8 mouse cellular contexts compared by ENCODE assay signal in the genomic region with DNA sequence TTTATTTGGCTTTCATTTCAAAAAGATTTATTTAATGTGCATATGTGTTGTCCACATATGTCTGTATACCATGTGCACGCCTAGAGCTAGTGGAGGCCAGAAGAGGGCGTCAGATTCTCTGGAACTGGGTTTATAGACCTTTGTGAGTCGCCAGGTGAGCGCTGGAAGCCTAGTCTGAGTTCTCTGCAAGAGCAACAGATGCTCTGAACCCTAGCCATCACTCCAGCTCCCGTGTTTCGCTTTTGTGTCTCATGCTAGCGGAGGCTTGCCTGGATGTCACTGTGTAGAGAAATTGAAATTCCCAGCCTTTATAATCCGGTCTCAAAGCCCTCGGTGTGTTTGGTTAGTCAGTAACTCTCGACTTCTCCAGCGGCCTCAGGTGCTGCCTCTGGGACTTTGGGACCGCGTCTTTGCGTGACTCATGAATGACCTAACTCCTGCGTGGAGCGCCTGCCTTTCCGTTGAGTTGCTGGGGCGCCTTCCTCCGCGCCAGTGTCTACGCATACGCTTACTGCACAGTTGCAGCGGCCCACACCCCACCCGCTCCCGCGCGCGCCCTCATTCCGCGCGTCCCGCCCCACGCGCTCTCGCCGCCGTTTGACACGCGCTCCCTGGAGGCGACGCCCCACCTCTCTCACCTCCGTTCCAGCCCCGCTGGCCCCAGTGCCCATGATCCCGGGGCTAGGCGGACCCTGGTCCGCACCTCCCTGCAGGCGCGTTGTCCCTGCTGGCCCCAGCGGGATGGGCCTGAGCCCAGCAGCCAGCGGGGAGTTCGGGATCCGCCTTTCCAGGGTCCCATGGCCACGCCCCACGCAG. TPM values are rescaled to one million over a fixed set of nuclear protein-coding genes. Genes with fewer than 3 reads are reported as not detected.
DNase-seq lines count a peak whose midpoint lies in the region; ATAC-seq and TF ChIP-seq lines count a peak whose summit lies in the region.

A gene (plus strand): TSS at position 600 of the 816 bp plus-strand sequence.

- H3K36me3 ChIP-seq in hindbrain, embryonic 13.5 days: no peaks in the 10 kb centered on the region
- no peaks in the 10 kb centered on the region for H3K36me3 ChIP-seq in limb, embryonic 14.5 days (ENCODE audit: control insufficient read depth, insufficient read depth, low read length)
- no peaks in the 10 kb centered on the region for H3K36me3 ChIP-seq in neural tube, embryonic 13.5 days

- H3K9ac ChIP-seq in hindbrain, embryonic 13.5 days: peak within 1 kb of the TSS; percentile 68
- peak within 1 kb of the TSS; percentile 58 for H3K9ac ChIP-seq in limb, embryonic 14.5 days (ENCODE audit: low read depth, low read length, severe bottlenecking)
- peak within 1 kb of the TSS; percentile 63 for H3K9ac ChIP-seq in neural tube, embryonic 13.5 days

- peak; percentile 71 for DNase-seq in adrenal gland, adult 2 months
- DNase-seq in adrenal gland, postnatal 4 days (ENCODE audit: low spot score in 2 of 2): no peak
- peak; percentile 19 for DNase-seq in urinary bladder, postnatal 25 days (ENCODE audit: low spot score)
- DNase-seq in urinary bladder, postnatal 36 days (ENCODE audit: low spot score in 2 of 2): no peak
- peak; percentile 25 for DNase-seq in limb, embryonic 14.5 days (ENCODE audit: low spot score)
- no peak for DNase-seq in cerebellum, adult 18-20 months

- peak within 1 kb of the TSS; percentile 49 for H3K4me3 ChIP-seq in hindbrain, embryonic 13.5 days
- peak within 1 kb of the TSS; percentile 43 for H3K4me3 ChIP-seq in limb, embryonic 14.5 days (replicated peaks; ENCODE audit: low read length)
- H3K4me3 ChIP-seq in neural tube, embryonic 13.5 days: peak within 1 kb of the TSS; percentile 42

- TF ChIP-seq POLR2A in limb, embryonic 14.5 days (IDR thresholded peaks at IDR 0.05; ENCODE audit: borderline replicate concordance, extremely low read depth, insufficient read depth, insufficient read length): no peak

- peaks cover 70% of the 10 kb centered on the region for H3K27me3 ChIP-seq in hindbrain, embryonic 13.5 days
- 0 out of 2 replicates have a peak, but pooled peaks cover 3% of the 10 kb centered on the region for H3K27me3 ChIP-seq in limb, embryonic 14.5 days (ENCODE audit: control insufficient read depth, insufficient read depth, low read length)
- peaks cover 57% of the 10 kb centered on the region for H3K27me3 ChIP-seq in neural tube, embryonic 13.5 days

- H3K4me1 ChIP-seq in hindbrain, embryonic 13.5 days (replicated peaks): peaks cover 16% of the 10 kb centered on the region
- H3K4me1 ChIP-seq in limb, embryonic 14.5 days (ENCODE audit: control insufficient read depth, insufficient read depth, low read length): peaks cover 6% of the 10 kb centered on the region
- H3K4me1 ChIP-seq in neural tube, embryonic 13.5 days (replicated peaks): peaks cover 16% of the 10 kb centered on the region

- H3K9me3 ChIP-seq in hindbrain, embryonic 13.5 days: no peaks in the 10 kb centered on the region
- H3K9me3 ChIP-seq in limb, embryonic 14.5 days (ENCODE audit: control insufficient read depth, low read length): no peaks in the 10 kb centered on the region
- H3K9me3 ChIP-seq in neural tube, embryonic 13.5 days: no peaks in the 10 kb centered on the region

- WGBS in hindbrain, embryonic 13.5 days: 2% methylated on average over 54 of the region's 54 CpGs
- WGBS in limb, embryonic 14.5 days: 3% methylated on average over 54 of the region's 54 CpGs
- 3% methylated on average over 54 of the region's 54 CpGs for WGBS in neural tube, embryonic 13.5 days

- peak within 1 kb of the TSS; percentile 87 for H3K4me2 ChIP-seq in hindbrain, embryonic 13.5 days
- peak within 1 kb of the TSS; percentile 93 for H3K4me2 ChIP-seq in limb, embryonic 14.5 days (replicated peaks; ENCODE audit: low read depth, low read length, severe bottlenecking)
- peak within 1 kb of the TSS; percentile 85 for H3K4me2 ChIP-seq in neural tube, embryonic 13.5 days

- ATAC-seq in hindbrain, embryonic 13.5 days (ENCODE audit: low FRiP score): peak; percentile 75
- ATAC-seq in limb, embryonic 14.5 days (ENCODE audit: low FRiP score, low read depth): peak; percentile 75
- peak; percentile 49 for ATAC-seq in neural tube, embryonic 13.5 days (ENCODE audit: low read depth)

- no peak within 1 kb of the TSS for H3K27ac ChIP-seq in hindbrain, embryonic 13.5 days
- no peak within 1 kb of the TSS for H3K27ac ChIP-seq in limb, embryonic 14.5 days (replicated peaks; ENCODE audit: low read depth, low read length)
- no peak within 1 kb of the TSS for H3K27ac ChIP-seq in neural tube, embryonic 13.5 days (replicated peaks)

RNA-seq across cellular contexts. Expression of the gene that starts here (rescaled TPM):
- under 1 TPM in 1 of 2 experiments, not detected in 1; 0.37 TPM for total RNA-seq in adrenal gland, adult 2 months (2021)
- 1.0 TPM in 1 of 2 replicates, not detected in the other for polyA plus RNA-seq in adrenal gland, adult 2 months (2012; rRNA removed)
- total RNA-seq in adrenal gland, postnatal 4 days (2021): not detected
- polyA plus RNA-seq in hindbrain, embryonic 13.5 days (2015; fragmentation: Nextera tagmentation; extraction: Ambion mirVana): not detected in 2 replicates
- polyA plus RNA-seq in limb, embryonic 14.5 days (2012; rRNA removed): not detected in 2 replicates
- 0.19 TPM in 1 of 2 replicates, not detected in the other for polyA plus RNA-seq in limb, embryonic 14.5 days (2014; fragmentation: Nextera tagmentation; extraction: Ambion mirVana)
- polyA plus RNA-seq in neural tube, embryonic 13.5 days (2015; fragmentation: Nextera tagmentation; extraction: Ambion mirVana): not detected in 2 replicates

Comparison
In these comparisons a context has a peak if more than half of its experiments do, and no peak if none do; other contexts are left out.
1. DNase-seq: peak in adrenal gland, adult 2 months (single experiment) and urinary bladder, postnatal 25 days (single experiment); none in adrenal gland, postnatal 4 days (0 of 2), urinary bladder, postnatal 36 days (0 of 2) and cerebellum, adult 18-20 months (0 of 2).
2. Peak in ATAC-seq, H3K4me3 ChIP-seq, H3K9ac ChIP-seq and H3K4me2 ChIP-seq in hindbrain, embryonic 13.5 days; RNA of the gene not detected or under 1 TPM.
3. Peak in DNase-seq, ATAC-seq, H3K4me3 ChIP-seq, H3K9ac ChIP-seq and H3K4me2 ChIP-seq in limb, embryonic 14.5 days; RNA of the gene not detected or under 1 TPM.
4. Peak in ATAC-seq, H3K4me3 ChIP-seq, H3K9ac ChIP-seq and H3K4me2 ChIP-seq in neural tube, embryonic 13.5 days; RNA of the gene not detected or under 1 TPM.
5. Peak in every context shown above with its lines, with median percentiles within 50 percentile points of each other: ATAC-seq, H3K4me2 ChIP-seq, H3K4me3 ChIP-seq and H3K9ac ChIP-seq.